Mouse (Mus musculus) liver (tissue): ENCODE measurements at regions not wholly inside any gene's neighbourhood (a gene's known extent, or its start where the extent isn't known, plus 50 kb on each side); places are given as distances from the start of the nearest gene placed in this dataset.

ENCODE experiments used
- DNase-seq: peaks from one replicate; pipeline ENCODE4 v3.0.0-alpha.2; 2020; ENCODE audit warnings: mixed read lengths

DNA sequence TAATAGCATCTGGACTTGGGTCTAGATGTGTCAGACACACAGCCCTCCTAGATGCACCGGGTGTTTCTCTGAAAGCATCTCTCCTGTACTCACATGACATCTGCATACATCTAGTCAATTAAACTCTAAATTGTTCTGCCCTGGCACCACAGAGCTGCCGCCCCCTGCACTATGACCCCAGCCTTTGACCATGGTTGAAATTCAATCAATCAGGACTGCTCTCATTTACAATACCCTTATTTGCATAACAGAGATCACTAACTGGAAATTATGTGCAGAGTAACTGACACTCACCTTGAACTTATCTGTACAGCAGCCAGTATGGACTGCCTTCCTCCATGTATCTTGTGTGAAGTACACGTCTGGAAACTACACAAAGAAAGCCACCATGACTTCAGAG is 193.5 kb upstream of the Arpp21 start:
- DNase-seq: no peak

DNA sequence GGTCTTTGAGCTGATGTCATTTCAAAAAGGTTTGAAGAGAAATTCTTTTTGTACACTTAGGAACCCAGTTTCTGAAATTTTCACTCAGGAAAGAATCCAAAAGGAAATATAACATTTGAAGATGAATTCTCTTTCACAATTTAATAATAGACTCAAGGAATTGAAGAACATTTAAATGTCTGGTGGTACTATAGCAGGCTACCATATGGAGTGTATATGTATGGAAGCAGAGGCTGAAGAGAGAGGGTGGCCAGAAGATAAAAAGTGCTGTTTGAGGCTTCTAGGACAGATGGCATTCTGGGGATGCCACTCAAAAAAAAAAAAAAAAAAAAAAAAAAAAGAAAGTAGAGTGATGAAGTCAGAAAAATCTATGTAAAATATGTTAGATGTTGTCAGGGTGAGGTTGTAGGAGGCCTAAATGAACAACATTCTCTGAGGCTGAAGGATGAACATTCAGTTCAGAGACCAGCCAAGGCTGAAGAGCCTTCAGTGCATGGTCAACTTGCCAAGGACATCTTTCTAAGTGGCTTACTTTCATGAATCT is 170.1 kb upstream of the Arpp21 start:
- DNase-seq: no peak

GRCm38 (mm10) chr9:112370746-112371145 is 135.0 kb upstream of the Arpp21 start:
- DNase-seq: no peak

- DNase-seq: no peak
Observed at GRCm38 (mm10) chr9:112367291-112367690, 131.6 kb upstream of the Arpp21 start.

GRCm38 (mm10) chr9:112361355-112361754 is 125.6 kb upstream of the Arpp21 start:
- no peak for DNase-seq

- DNase-seq: no peak
Observed at GRCm38 (mm10) chr9:112358711-112359298, 123.1 kb upstream of the Arpp21 start.

DNA sequence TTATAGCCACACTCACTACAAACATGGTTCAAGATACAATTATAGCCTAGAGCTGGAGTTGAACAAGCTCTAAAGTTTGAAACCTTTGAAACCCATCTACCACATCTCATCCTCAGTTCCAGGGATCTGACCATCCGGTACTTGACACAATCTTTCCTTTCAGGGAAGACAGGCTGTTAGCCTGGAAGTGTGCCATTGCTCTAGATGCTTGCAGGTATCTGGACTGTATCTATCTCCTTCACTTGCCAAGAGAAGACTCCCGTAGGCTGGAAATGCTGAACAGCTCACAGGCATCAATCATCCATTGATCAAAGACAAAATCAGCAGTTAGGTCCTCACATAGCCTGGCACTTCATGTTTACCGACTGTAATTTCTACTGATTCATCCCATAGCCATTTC is 117.5 kb upstream of the Arpp21 start:
- DNase-seq: no peak

- DNase-seq: no peak
Observed at GRCm38 (mm10) chr9:112348942-112349341, 113.2 kb upstream of the Arpp21 start.

DNA sequence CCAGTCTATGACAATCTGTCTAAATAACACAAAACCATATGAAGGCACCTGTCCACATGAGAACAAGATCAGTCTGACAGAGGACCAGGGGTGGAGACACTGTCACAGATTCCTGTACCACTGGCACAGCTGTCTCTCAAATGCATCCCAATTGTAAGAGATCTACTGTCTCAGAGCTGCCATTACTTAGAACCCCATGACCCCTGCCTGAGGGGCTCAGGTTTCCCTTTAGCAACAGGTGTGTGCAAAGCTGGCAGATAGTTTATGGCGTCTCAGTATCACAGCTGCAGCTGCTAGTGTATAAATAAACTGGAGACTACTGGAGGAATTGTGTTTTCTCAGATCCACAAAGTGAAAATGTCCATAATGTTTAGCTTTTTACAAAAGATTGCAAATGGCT is 109.1 kb upstream of the Arpp21 start:
- DNase-seq: no peak

DNA sequence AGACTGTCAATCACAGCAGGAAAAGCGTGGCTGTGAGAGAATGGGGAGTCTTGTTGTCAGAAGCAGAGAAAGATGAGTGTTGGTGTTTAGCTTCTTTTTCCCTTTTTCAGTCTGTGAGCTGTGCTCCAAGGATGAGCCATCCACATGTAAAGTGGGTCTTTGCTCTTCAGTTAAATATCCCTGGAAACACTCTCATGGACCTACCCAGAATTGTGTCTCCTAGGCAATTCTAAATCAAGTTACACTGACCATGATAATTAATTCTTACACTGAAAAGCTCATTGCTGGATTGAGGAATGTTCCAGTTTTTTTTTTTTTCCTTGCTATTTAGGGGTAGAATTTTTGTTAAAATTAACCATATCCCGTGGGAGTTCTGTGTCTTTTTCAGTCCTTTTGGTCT is 104.6 kb upstream of the Arpp21 start:
- DNase-seq: no peak

- no peak for DNase-seq
Observed at GRCm38 (mm10) chr9:112320016-112320415, 84.3 kb upstream of the Arpp21 start.

DNA sequence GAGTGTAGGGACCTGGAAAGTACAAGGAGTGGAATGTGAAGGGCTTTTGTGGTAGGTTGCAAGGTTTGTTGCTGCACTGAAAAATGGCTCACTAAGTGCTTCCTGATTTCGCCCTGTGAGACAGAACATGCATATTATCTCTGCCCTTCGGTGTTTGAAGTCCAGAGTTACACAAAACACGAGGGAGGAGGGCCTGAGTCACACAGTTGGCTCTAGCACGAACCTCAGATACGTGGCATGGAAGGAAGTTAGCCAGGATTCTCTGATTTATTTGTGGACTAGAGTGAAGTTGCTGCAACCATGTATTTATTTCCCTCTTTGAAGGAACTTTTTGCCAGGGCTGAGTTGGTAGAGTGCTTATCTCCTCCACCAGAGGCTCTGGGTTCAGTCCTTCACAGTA is 73.2 kb upstream of the Arpp21 start:
- DNase-seq: no peak

- DNase-seq: no peak
Observed at GRCm38 (mm10) chr9:112307837-112308236, 72.1 kb upstream of the Arpp21 start.

GRCm38 (mm10) chr9:112291875-112292274 is 56.1 kb upstream of the Arpp21 start:
- DNase-seq: no peak
